Mouse (Mus musculus) CH12.LX (cell line): ENCODE data around the gene Gapvd1. TPM values are rescaled to one million over a fixed set of nuclear protein-coding genes. Genes with fewer than 3 reads are reported as not detected.

Experiments used
- DNase-seq: peaks from one replicate; pipeline ENCODE4 v3.0.0-alpha.2; 2013; ENCODE audit errors: extremely low read depth
- H3K27ac ChIP-seq: 2 replicates; pipeline ENCODE4 v1.5.1; 2012; ENCODE audit warnings: low read depth, mild to moderate bottlenecking, control low read depth, moderate library complexity; ENCODE audit not compliant: insufficient read depth
- H3K27me3 ChIP-seq: replicated peaks from 2 replicates; pipeline ENCODE3; 2012; ENCODE audit warnings: inconsistent platforms
- H3K36me3 ChIP-seq, 2 experiments: replicated peaks in 1 of 2; 2 replicates each; pipeline versions ENCODE3 to v1.6.1; 2012; ENCODE audit warnings: inconsistent platforms in 1 of 2, low read length in 1 of 2, mild to moderate bottlenecking in 1 of 2, mixed read lengths in 1 of 2, moderate library complexity in 1 of 2; ENCODE audit not compliant: control insufficient read depth in 1 of 2, insufficient read depth in 1 of 2
- H3K4me1 ChIP-seq, 2 experiments: 2 replicates each; pipeline ENCODE4 v1.6.1; 2012; ENCODE audit warnings: inconsistent platforms in 1 of 2, moderate library complexity in 1 of 2; ENCODE audit not compliant: insufficient read depth in 2 of 2, control insufficient read depth in 1 of 2
- H3K4me2 ChIP-seq: 2 replicates; pipeline ENCODE4 v1.6.1; 2012; ENCODE audit warnings: low read depth, mild to moderate bottlenecking, control low read depth; ENCODE audit not compliant: poor library complexity, insufficient read depth, severe bottlenecking
- H3K4me3 ChIP-seq, 3 experiments: fragments of 150-350 bp in 1 of 3; sonication (generic) in 1 of 3; replicated peaks in 1 of 3; 2 replicates each; pipeline versions ENCODE3 to v1.5.1; 2011 to 2012; ENCODE audit warnings: low read depth in 2 of 3, low read length in 2 of 3, mild to moderate bottlenecking in 2 of 3, moderate library complexity in 2 of 3, control low read depth in 1 of 3, improper control_type of control experiment in 1 of 3, inconsistent platforms in 1 of 3, mixed read lengths in 1 of 3; ENCODE audit not compliant: poor library complexity in 1 of 3
- H3K79me2 ChIP-seq: replicated peaks from 2 replicates; pipeline ENCODE4 v1.6.1; 2012; ENCODE audit warnings: mild to moderate bottlenecking, moderate library complexity; ENCODE audit not compliant: control insufficient read depth, poor library complexity, insufficient read depth, severe bottlenecking; ENCODE audit errors: extremely low read depth
- H3K9ac ChIP-seq: 2 replicates; pipeline ENCODE4 v1.6.1; 2012; ENCODE audit warnings: low read depth, mild to moderate bottlenecking, control low read depth, moderate library complexity; ENCODE audit not compliant: insufficient read depth
- H3K9me3 ChIP-seq: replicated peaks from 2 replicates; pipeline ENCODE3; 2012; ENCODE audit warnings: low read length, inconsistent platforms, mixed read lengths
- CHD1 ChIP-seq: IDR thresholded peaks from 2 replicates; pipeline ENCODE4 v1.6.1; 2012; ENCODE audit warnings: low read depth, low read length, improper control_type of control experiment, inconsistent platforms
- E2F4 ChIP-seq: IDR thresholded peaks from 2 replicates; pipeline ENCODE4 v1.6.1; 2011; ENCODE audit warnings: low read depth, low read length, improper control_type of control experiment; ENCODE audit not compliant: insufficient replicate concordance
- ELF1 ChIP-seq: IDR thresholded peaks from 2 replicates; pipeline ENCODE4 v1.6.1; 2014; ENCODE audit warnings: low read depth, mild to moderate bottlenecking, inconsistent platforms, low read length, improper control_type of control experiment
- EP300 ChIP-seq: IDR thresholded peaks from 2 replicates; pipeline ENCODE4 v1.6.1; 2011; ENCODE audit warnings: low read length, improper control_type of control experiment
- ETS1 ChIP-seq: conservative IDR thresholded peaks from 2 replicates; pipeline ENCODE4 v1.6.1; 2012; ENCODE audit warnings: low read depth, mild to moderate bottlenecking, inconsistent platforms, low read length, improper control_type of control experiment, moderate library complexity
- GABPA ChIP-seq: IDR thresholded peaks from 2 replicates; pipeline ENCODE4 v1.6.1; 2012; ENCODE audit warnings: low read depth, low read length, improper control_type of control experiment, inconsistent platforms; ENCODE audit not compliant: insufficient replicate concordance
- HCFC1 ChIP-seq: IDR thresholded peaks from 2 replicates; pipeline ENCODE4 v1.6.1; 2012; ENCODE audit warnings: low read depth, mild to moderate bottlenecking, inconsistent platforms, low read length, improper control_type of control experiment
- MAFK ChIP-seq: IDR thresholded peaks from 2 replicates; pipeline ENCODE4 v1.6.1; 2011; ENCODE audit warnings: low read length, improper control_type of control experiment; ENCODE audit not compliant: insufficient replicate concordance
- MXI1 ChIP-seq: IDR thresholded peaks from 2 replicates; pipeline ENCODE4 v1.6.1; 2011; ENCODE audit warnings: mild to moderate bottlenecking, low read depth, low read length, improper control_type of control experiment
- SMC3 ChIP-seq: IDR thresholded peaks from 2 replicates; pipeline ENCODE4 v1.6.1; 2011; ENCODE audit warnings: low read depth, low read length, improper control_type of control experiment
- USF2 ChIP-seq: conservative IDR thresholded peaks from 2 replicates; pipeline ENCODE4 v1.6.1; 2011; ENCODE audit warnings: low read depth, low read length, improper control_type of control experiment
- ZC3H11A ChIP-seq: IDR thresholded peaks from 2 replicates; pipeline ENCODE4 v1.6.1; 2012; ENCODE audit warnings: low read depth, mild to moderate bottlenecking, inconsistent platforms, low read length, improper control_type of control experiment
- dilution Hi-C: fragments of 300-500 bp; cut with MboI; formaldehyde crosslinking; loops from 2 replicates; pipeline ENCODE4 v1.14.3; 2020; ENCODE audit warnings: low sequenced_read_pairs; ENCODE audit not compliant: extremely low pct_unique_long_range_greater_than_20kb, extremely low pct_ligation_motif_present
- in situ Hi-C: fragments of 300-500 bp; cut with MboI; formaldehyde crosslinking; loops from 3 replicates; pipeline ENCODE4 v1.14.3; 2019; ENCODE audit warnings: low sequenced_read_pairs, low pct_ligation_motif_present, low pct_unique_long_range_greater_than_20kb, mixed read lengths
- polyA plus RNA-seq: library from polyadenylated mRNA; unstranded; fragments of >175 nt; gene quantifications from 2 replicates; pipeline ENCODE4 v1.2.1, GENCODE M21; 2012; ENCODE audit warnings: low read depth; ENCODE audit not compliant: insufficient read length
- total RNA-seq, 2 experiments: library from RNA; depleted of rRNA; stranded (reverse); fragments of 300-350 nt in 1 of 2; fragments of >200 nt in 1 of 2; gene quantifications; 2 replicates each; pipeline ENCODE4 v1.2.3; 2012 to 2014

Gapvd1 gene
- total and polyA plus RNA-seq, 3 experiments: 45.1 to 71.3 (median 47.0) TPM

GRCm38 (mm10) chr2:34783064-34784020 lies 28.3 kb upstream of the Gapvd1 start:
- no peak overlapping the region for H3K4me2 ChIP-seq
- H3K9me3 ChIP-seq: peaks cover 6% of the 10 kb centered on the region
- no peak for DNase-seq
- no peak for TF ChIP-seq ETS1
- TF ChIP-seq SMC3: no peak
- TF ChIP-seq MXI1: no peak
- no peak for TF ChIP-seq EP300
- no peak for TF ChIP-seq MAFK
- TF ChIP-seq HCFC1: no peak
- in situ Hi-C loops: loop anchor here (25.0 kb wide), 1 partner anchor 329 kb away; the partner anchor contains the start of genes AI182371 and Cntrl
- peaks cover 61 to 88% of the 10 kb centered on the region in 2 experiments for H3K36me3 ChIP-seq
- peaks cover 0 to 16% of the 10 kb centered on the region in 2 experiments; a peak in 2 of 4 replicates for H3K4me1 ChIP-seq
- H3K4me3 ChIP-seq: no peak overlapping the region
- H3K9ac ChIP-seq: no peak overlapping the region
- no peaks in the 10 kb centered on the region for H3K27me3 ChIP-seq
- dilution Hi-C loops: no loop called here
- peaks cover 4% of the 10 kb centered on the region; the same call in 1 of the 2 replicates for H3K79me2 ChIP-seq
- H3K27ac ChIP-seq: no peak overlapping the region

- H3K79me2 ChIP-seq: peaks cover 61% of the 10 kb centered on the region
- no peak for TF ChIP-seq CHD1
- TF ChIP-seq GABPA: no peak
- TF ChIP-seq E2F4: no peak
- TF ChIP-seq ELF1: no peak
- no peak for TF ChIP-seq USF2
- TF ChIP-seq ZC3H11A: no peak
- TF ChIP-seq, all 38 proteins: peak for 0
- Histone ChIP-seq H3K9ac (peak overlapping the region; percentile 23; the same call in 1 of the 2 replicates), H3K4me3 (no peak overlapping the region), H3K9me3 (no peaks in the 10 kb centered on the region), H3K36me3 (peaks cover 63 to 89% of the 10 kb centered on the region in 2 experiments), H3K27me3 (no peaks in the 10 kb centered on the region), H3K27ac (no peak overlapping the region), H3K4me2 (peak overlapping the region; percentile 95; the same call in 1 of the 2 replicates), H3K4me1 (peaks cover 0 to 50% of the 10 kb centered on the region in 2 experiments; a peak in 2 of 4 replicates)
- in situ Hi-C loops: loop anchor here (25.0 kb wide), 1 partner anchor 335 kb away; the partner anchor contains the start of genes AI182371 and Cntrl
- no peak for DNase-seq
- dilution Hi-C loops: no loop called here
Measured at GRCm38 (mm10) chr2:34777237-34777868, 22.3 kb upstream of the Gapvd1 start.
